Mouse (Mus musculus) liver, adult 2 months (tissue): Measurements from ENCODE around the gene Kdm8. TPM values are rescaled to one million over a fixed set of nuclear protein-coding genes. Genes with fewer than 3 reads are reported as not detected.
"Not testable (repeated sequence)": the region's sequence is repeated elsewhere in the genome, so short reads cannot be mapped to it uniquely, and the experiment has no call there.

Source experiments
- DNase-seq: peaks from one replicate; pipeline ENCODE4 v3.0.0-alpha.2; 2011; ENCODE audit warnings: low read depth, low spot score; ENCODE audit errors: extremely low read depth
- H3K27ac ChIP-seq: fragments of 200-500 bp; replicated peaks from 2 replicates; pipeline ENCODE4 v1.5.1; 2012; ENCODE audit warnings: low read depth, mild to moderate bottlenecking, control low read depth, inconsistent platforms, low read length; ENCODE audit not compliant: insufficient read depth
- H3K27me3 ChIP-seq: fragments of 200-500 bp; 2 replicates; pipeline ENCODE4 v1.6.1; 2012; ENCODE audit warnings: mild to moderate bottlenecking, moderate library complexity, low read length, inconsistent platforms; ENCODE audit not compliant: control insufficient read depth, insufficient read depth
- H3K36me3 ChIP-seq: fragments of 200-500 bp; 2 replicates; pipeline ENCODE4 v1.6.1; 2012; ENCODE audit warnings: low read length, inconsistent platforms; ENCODE audit not compliant: control insufficient read depth, insufficient read depth
- H3K4me1 ChIP-seq: fragments of 200-500 bp; 2 replicates; pipeline ENCODE4 v1.6.1; 2011; ENCODE audit warnings: low read length; ENCODE audit not compliant: control insufficient read depth, insufficient read depth
- H3K4me3 ChIP-seq: fragments of 200-500 bp; 2 replicates; pipeline ENCODE4 v1.5.1; 2011; ENCODE audit warnings: low read depth, mild to moderate bottlenecking, control low read depth, low read length, moderate library complexity; ENCODE audit not compliant: insufficient read depth
- H3K79me2 ChIP-seq: fragments of 200-500 bp; 2 replicates; pipeline ENCODE4 v1.6.1; 2012; ENCODE audit warnings: inconsistent platforms, mild to moderate bottlenecking, low read length, moderate library complexity; ENCODE audit not compliant: control insufficient read depth, insufficient read depth
- H3K9ac ChIP-seq: fragments of 200-500 bp; 2 replicates; pipeline ENCODE4 v1.6.1; 2012; ENCODE audit warnings: low read depth, mild to moderate bottlenecking, control low read depth, inconsistent platforms, low read length
- CTCF ChIP-seq: fragments of 200-500 bp; IDR thresholded peaks from 2 replicates; pipeline ENCODE4 v1.5.1; 2011; ENCODE audit warnings: low read depth, low read length, control low read depth
- POLR2A ChIP-seq: fragments of 200-500 bp; IDR thresholded peaks from 2 replicates; pipeline ENCODE4 v1.6.1; 2011; ENCODE audit warnings: low read length, control low read depth; ENCODE audit not compliant: insufficient read depth; ENCODE audit errors: extremely low read depth
- WGBS: fragments of 180-500 bp; shearing (Covaris S2); methylation state at CpG from one replicate; pipeline ENCODE4 v1.1.7; 2018; 5-methylcytosine and 5-hydroxymethylcytosine counted together
- polyA plus RNA-seq: library from polyadenylated mRNA; depleted of rRNA; stranded (reverse); fragments of >200 nt; gene quantifications from 2 replicates; pipeline ENCODE4 v1.2.3, GENCODE M21; 2012
- total RNA-seq: library from RNA; depleted of rRNA; stranded (reverse); fragments of >200 nt; gene quantifications from 2 replicates; pipeline ENCODE4 v1.2.3, GENCODE M21; 2014

Gene Kdm8
- total and polyA plus RNA-seq, 2 experiments = 1.9 to 2.4 TPM

DNA sequence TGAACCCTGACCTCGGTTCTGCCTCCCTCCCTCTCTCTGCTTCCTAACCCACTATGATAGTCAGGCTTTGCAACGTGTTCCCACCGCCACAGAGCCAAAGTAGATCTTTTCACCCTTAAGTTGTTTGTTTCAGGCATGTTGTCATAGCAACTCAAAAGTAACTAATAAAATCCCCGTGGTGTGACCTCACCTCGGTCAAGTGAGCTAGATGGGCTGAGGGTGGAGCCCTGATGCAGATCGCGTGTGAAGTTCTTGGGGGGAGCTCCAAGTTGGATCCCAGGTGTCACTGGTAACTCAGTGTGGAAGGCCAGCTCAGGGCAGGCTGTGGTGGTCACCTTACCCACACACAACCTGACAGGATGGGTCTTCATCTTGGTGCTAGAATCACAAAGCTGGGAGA, 16.1 kb upstream of the Kdm8 start:
- Histone ChIP-seq H3K9ac (no peak overlapping the region), H3K4me1 (no peaks in the 10 kb centered on the region), H3K36me3 (no peaks in the 10 kb centered on the region), H3K4me3 (no peak overlapping the region), H3K27me3 (no peaks in the 10 kb centered on the region), H3K79me2 (no peaks in the 10 kb centered on the region), H3K27ac (no peak overlapping the region)
- WGBS = 84% methylated on average over 7 of the region's 7 CpGs
- TF ChIP-seq POLR2A (no peak), CTCF (no peak)
- DNase-seq = no peak

DNA sequence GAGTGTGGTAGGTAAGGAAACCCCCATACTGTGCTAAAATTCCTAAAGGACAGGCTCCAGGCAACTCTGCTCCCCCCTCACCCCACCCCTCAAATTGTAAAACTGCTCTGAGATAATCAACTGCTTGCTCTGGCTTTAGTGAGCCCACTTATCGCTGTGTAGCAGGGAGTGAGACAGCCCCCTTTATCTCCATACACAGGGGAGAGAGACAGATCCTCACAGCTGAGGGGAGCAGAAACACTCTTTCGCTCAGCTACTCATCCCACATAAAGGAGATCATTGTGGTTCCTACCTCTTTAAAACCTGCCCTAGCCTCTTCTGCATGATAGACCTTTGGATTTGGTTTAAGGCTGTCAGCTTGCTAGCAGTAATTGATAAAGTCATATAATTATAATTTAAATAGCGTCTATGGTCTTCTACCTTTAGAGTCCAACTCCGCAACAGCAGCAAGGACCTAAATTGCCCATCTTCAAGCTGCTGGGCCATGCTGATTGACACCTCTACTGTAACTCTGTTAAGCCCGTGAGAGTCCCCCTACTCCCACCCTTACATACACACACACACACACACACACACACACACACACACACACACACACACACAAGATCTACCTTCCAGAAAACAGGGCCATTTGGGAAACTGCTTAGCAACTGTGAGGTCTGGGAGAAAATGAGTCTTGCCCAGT, 15.5 kb upstream of the Kdm8 start:
- not testable (repeated sequence) for DNase-seq, H3K36me3 ChIP-seq, H3K27ac ChIP-seq, H3K4me3 ChIP-seq, H3K79me2 ChIP-seq, H3K27me3 ChIP-seq, H3K4me1 ChIP-seq, H3K9ac ChIP-seq
- WGBS = 75% methylated on average over 5 of the region's 5 CpGs

GRCm38 (mm10) chr7:125430170-125430842, 14.2 kb upstream of the Kdm8 start:
- Histone ChIP-seq H3K9ac (no peak overlapping the region), H3K27me3 (no peaks in the 10 kb centered on the region), H3K36me3 (no peaks in the 10 kb centered on the region), H3K4me3 (no peak overlapping the region), H3K79me2 (no peaks in the 10 kb centered on the region), H3K4me1 (no peaks in the 10 kb centered on the region), H3K27ac (no peak overlapping the region)
- no peak for TF ChIP-seq CTCF
- no peak for TF ChIP-seq POLR2A
- DNase-seq = no peak
- WGBS = 68% methylated on average over 7 of the region's 7 CpGs

DNA sequence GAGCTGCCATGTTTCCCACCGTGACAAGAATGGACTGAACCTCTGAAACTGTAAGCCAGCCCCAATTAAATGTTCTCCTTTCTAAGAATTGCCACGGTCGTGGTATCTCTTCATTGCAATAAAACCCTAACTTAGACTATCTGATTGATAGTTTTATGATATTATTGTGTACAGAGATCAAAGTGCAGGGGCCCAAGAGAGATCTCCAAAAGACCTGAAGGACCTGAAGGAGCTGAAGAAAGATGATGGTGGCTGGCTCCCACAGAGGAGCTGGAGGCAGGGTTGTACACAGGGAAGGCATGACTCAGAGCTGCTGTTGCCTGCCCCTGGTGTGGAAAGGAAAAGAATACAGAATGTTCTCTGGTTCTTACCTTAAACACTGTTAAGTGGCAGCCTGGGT, 10.6 kb upstream of the Kdm8 start:
- Histone ChIP-seq H3K27me3 (no peaks in the 10 kb centered on the region), H3K36me3 (no peaks in the 10 kb centered on the region), H3K27ac (no peak overlapping the region), H3K79me2 (no peaks in the 10 kb centered on the region), H3K4me1 (no peaks in the 10 kb centered on the region), H3K4me3 (no peak overlapping the region), H3K9ac (no peak overlapping the region)
- no peak for DNase-seq
- no peak for TF ChIP-seq CTCF
- TF ChIP-seq POLR2A = no peak
- WGBS = 88% methylated on average over 3 of the region's 3 CpGs

DNA sequence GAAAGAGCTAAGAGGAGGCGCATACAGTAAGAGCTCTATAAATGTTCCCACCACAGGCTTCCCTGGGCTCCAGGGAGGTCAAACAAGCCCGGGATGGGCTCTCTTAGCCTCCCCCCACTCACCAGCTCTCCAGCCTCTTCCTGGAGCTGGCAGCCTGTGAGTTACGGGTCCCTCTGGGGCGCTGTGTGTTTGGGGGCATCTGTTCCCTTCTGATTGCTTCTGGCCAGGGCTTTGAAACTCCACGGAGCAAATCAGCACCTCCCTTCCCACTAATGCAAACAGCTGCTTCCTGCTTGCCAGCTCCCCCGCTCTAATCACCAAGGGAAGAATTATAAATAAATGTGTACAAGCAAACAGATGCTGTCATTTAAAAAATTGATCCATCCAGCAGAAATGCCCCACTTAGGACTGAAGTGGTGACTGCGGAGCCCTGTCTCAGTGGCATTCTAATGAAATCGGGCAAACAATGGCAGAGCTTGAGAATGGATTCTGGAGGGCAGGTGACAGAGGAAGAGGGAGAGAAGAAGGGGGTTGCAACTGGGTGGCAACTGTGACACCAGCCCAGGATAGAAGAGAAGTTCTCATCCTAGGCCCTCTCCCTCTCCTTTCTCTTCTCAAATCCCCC, 9.7 kb upstream of the Kdm8 start:
- no peaks in the 10 kb centered on the region for H3K79me2 ChIP-seq
- H3K27ac ChIP-seq = no peak overlapping the region
- WGBS = 42% methylated on average over 8 of the region's 8 CpGs
- H3K9ac ChIP-seq = no peak overlapping the region
- no peak for DNase-seq
- H3K27me3 ChIP-seq = no peaks in the 10 kb centered on the region
- no peak for TF ChIP-seq POLR2A
- no peak for TF ChIP-seq CTCF
- no peaks in the 10 kb centered on the region for H3K36me3 ChIP-seq
- no peaks in the 10 kb centered on the region for H3K4me1 ChIP-seq
- H3K4me3 ChIP-seq = no peak overlapping the region

DNA sequence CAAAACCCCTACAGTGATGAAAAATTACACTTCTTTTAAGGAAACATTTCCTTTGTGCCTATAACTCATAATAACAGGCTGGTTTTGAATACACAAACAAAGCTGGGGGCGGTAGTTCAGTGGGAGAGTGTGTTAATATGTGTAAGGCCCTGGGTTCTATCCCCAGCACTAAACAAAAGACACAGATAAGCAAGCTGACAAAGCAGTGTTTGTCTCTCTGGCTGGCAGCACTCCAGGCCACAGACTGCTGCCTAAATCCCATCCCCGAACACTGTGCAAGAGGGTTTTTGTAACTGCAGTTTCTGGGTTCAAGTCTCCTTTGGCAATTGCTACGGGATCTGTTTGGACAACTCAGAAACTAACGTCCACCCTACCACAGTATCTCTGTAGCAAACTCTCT, 2.2 kb upstream of the Kdm8 start:
- H3K27me3 ChIP-seq = no peaks in the 10 kb centered on the region
- no peak overlapping the region for H3K4me3 ChIP-seq
- no peaks in the 10 kb centered on the region for H3K79me2 ChIP-seq
- no peaks in the 10 kb centered on the region for H3K36me3 ChIP-seq
- H3K9ac ChIP-seq = no peak overlapping the region
- TF ChIP-seq CTCF (no peak), POLR2A (no peak)
- 71% methylated on average over 4 of the region's 4 CpGs for WGBS
- no peak overlapping the region for H3K27ac ChIP-seq
- no peak for DNase-seq
- peaks cover 6% of the 10 kb centered on the region for H3K4me1 ChIP-seq
